Mouse (Mus musculus) liver, adult 2 months (tissue): Measurements from ENCODE around the gene Olfr1321. TPM values are rescaled to one million over a fixed set of nuclear protein-coding genes. Genes with fewer than 3 reads are reported as not detected.

Source experiments
- DNase-seq: peaks from one replicate; pipeline ENCODE4 v3.0.0-alpha.2; 2011; ENCODE audit warnings: low read depth, low spot score; ENCODE audit errors: extremely low read depth
- H3K27ac ChIP-seq: fragments of 200-500 bp; replicated peaks from 2 replicates; pipeline ENCODE4 v1.5.1; 2012; ENCODE audit warnings: low read depth, mild to moderate bottlenecking, control low read depth, inconsistent platforms, low read length; ENCODE audit not compliant: insufficient read depth
- H3K27me3 ChIP-seq: fragments of 200-500 bp; 2 replicates; pipeline ENCODE4 v1.6.1; 2012; ENCODE audit warnings: mild to moderate bottlenecking, moderate library complexity, low read length, inconsistent platforms; ENCODE audit not compliant: control insufficient read depth, insufficient read depth
- H3K36me3 ChIP-seq: fragments of 200-500 bp; 2 replicates; pipeline ENCODE4 v1.6.1; 2012; ENCODE audit warnings: low read length, inconsistent platforms; ENCODE audit not compliant: control insufficient read depth, insufficient read depth
- H3K4me1 ChIP-seq: fragments of 200-500 bp; 2 replicates; pipeline ENCODE4 v1.6.1; 2011; ENCODE audit warnings: low read length; ENCODE audit not compliant: control insufficient read depth, insufficient read depth
- H3K4me3 ChIP-seq: fragments of 200-500 bp; 2 replicates; pipeline ENCODE4 v1.5.1; 2011; ENCODE audit warnings: low read depth, mild to moderate bottlenecking, control low read depth, low read length, moderate library complexity; ENCODE audit not compliant: insufficient read depth
- H3K79me2 ChIP-seq: fragments of 200-500 bp; 2 replicates; pipeline ENCODE4 v1.6.1; 2012; ENCODE audit warnings: inconsistent platforms, mild to moderate bottlenecking, low read length, moderate library complexity; ENCODE audit not compliant: control insufficient read depth, insufficient read depth
- H3K9ac ChIP-seq: fragments of 200-500 bp; 2 replicates; pipeline ENCODE4 v1.6.1; 2012; ENCODE audit warnings: low read depth, mild to moderate bottlenecking, control low read depth, inconsistent platforms, low read length
- CTCF ChIP-seq: fragments of 200-500 bp; IDR thresholded peaks from 2 replicates; pipeline ENCODE4 v1.5.1; 2011; ENCODE audit warnings: low read depth, low read length, control low read depth
- POLR2A ChIP-seq: fragments of 200-500 bp; IDR thresholded peaks from 2 replicates; pipeline ENCODE4 v1.6.1; 2011; ENCODE audit warnings: low read length, control low read depth; ENCODE audit not compliant: insufficient read depth; ENCODE audit errors: extremely low read depth
- WGBS: fragments of 180-500 bp; shearing (Covaris S2); methylation state at CpG from one replicate; pipeline ENCODE4 v1.1.7; 2018; 5-methylcytosine and 5-hydroxymethylcytosine counted together
- polyA plus RNA-seq: library from polyadenylated mRNA; depleted of rRNA; stranded (reverse); fragments of >200 nt; gene quantifications from 2 replicates; pipeline ENCODE4 v1.2.3, GENCODE M21; 2012; rRNA removed
- total RNA-seq: library from RNA; depleted of rRNA; stranded (reverse); fragments of >200 nt; gene quantifications from 2 replicates; pipeline ENCODE4 v1.2.3, GENCODE M21; 2014; rRNA removed

Gene Olfr1321
- not detected in 2 replicates for total RNA-seq
- not detected in 2 replicates for polyA plus RNA-seq

DNA sequence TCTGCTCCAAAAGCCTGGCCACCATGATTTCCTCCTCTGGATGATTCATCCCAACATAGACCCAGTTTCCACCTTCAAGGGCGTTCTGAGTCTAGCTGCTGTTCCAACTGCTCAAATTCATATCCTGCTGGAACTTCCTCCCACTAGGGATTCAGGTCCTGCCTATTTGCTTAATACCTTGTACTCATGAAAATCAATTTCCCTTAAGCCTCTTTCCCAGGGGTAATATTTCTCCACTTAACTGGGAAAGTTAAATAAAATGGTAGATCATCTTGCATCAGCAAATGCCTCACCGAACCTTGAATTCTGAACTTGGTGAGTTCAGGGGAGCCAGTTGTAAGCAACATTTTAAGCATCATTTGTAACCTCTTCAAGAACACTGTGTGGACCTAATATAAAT is at the start of gene Olfr1321:
TSS of gene Olfr1321 (minus strand) at position 101 of the 400 bp plus-strand sequence.
- 79% methylated on average over 2 of the region's 2 CpGs for WGBS
- Histone ChIP-seq H3K27me3 (no peaks in the 10 kb centered on the region), H3K9ac (no peak within 1 kb of the TSS), H3K79me2 (no peaks in the 10 kb centered on the region), H3K36me3 (no peaks in the 10 kb centered on the region), H3K4me3 (no peak within 1 kb of the TSS), H3K4me1 (no peaks in the 10 kb centered on the region), H3K27ac (no peak within 1 kb of the TSS)
- no peak for DNase-seq
- TF ChIP-seq POLR2A (no peak), CTCF (no peak)

DNA sequence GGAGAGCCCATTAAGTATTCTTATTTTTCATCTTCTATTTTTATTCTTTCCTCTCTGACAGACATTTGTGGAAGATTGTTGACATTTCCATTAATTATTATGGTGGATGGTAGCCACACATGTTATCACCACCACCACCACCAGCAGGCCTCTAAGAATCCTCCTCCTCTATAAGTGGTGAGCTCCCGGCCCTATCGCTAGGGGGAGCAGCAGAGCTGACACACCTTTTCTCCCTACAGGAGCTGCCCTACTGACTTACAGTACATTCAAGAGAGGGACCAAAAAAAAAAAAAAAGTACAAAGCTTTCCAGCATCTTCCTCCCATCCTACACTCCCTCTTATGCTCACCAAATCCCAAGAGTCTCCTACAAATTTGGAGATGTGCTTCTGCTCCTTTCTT is 36.0 kb upstream of the Olfr1321 start:
- Histone ChIP-seq H3K27me3 (no peaks in the 10 kb centered on the region), H3K27ac (no peak overlapping the region), H3K36me3 (no peaks in the 10 kb centered on the region), H3K9ac (no peak overlapping the region), H3K79me2 (no peaks in the 10 kb centered on the region), H3K4me3 (no peak overlapping the region), H3K4me1 (no peaks in the 10 kb centered on the region)
- TF ChIP-seq CTCF (peak; percentile 55), POLR2A (no peak)
- 9% methylated on average over 2 of the region's 2 CpGs for WGBS
- peak; percentile 14 for DNase-seq

GRCm38 (mm10) chrX:49745192-49745591 is 10.3 kb upstream of the Olfr1321 start:
- no peak for DNase-seq
- Histone ChIP-seq H3K4me3 (no peak overlapping the region), H3K36me3 (no peaks in the 10 kb centered on the region), H3K4me1 (no peaks in the 10 kb centered on the region), H3K27ac (no peak overlapping the region), H3K9ac (no peak overlapping the region), H3K79me2 (no peaks in the 10 kb centered on the region), H3K27me3 (no peaks in the 10 kb centered on the region)
- WGBS, result 67% methylated on average over 5 of the region's 5 CpGs
- no peak for TF ChIP-seq POLR2A
- TF ChIP-seq CTCF, result no peak

Other genes with a start within 250 kb of the Olfr1321 start
- gene Olfr1320, start 62.7 kb downstream of the Olfr1321 start, total RNA-seq, result not detected in 2 replicates
- not detected in 2 replicates for gene Olfr1320, start 62.7 kb downstream of the Olfr1321 start, polyA plus RNA-seq
- 0.07 and 0.09 TPM in 2 replicates for gene Igsf1, start 62.7 kb upstream of the Olfr1321 start, total RNA-seq
- gene Igsf1, start 62.7 kb upstream of the Olfr1321 start, polyA plus RNA-seq, result 0.05 and 0.09 TPM in 2 replicates
- not detected in 2 replicates for gene Olfr1322, start 156.4 kb upstream of the Olfr1321 start, total RNA-seq
- not detected in 2 replicates for gene Olfr1322, start 156.4 kb upstream of the Olfr1321 start, polyA plus RNA-seq